Mouse (Mus musculus) cerebellum, adult 11-12 months (tissue): ENCODE measurements around the gene Lypd8.

Source experiments
- DNase-seq: peaks from one replicate; pipeline ENCODE4 v3.0.0; 2022

Lypd8 gene

GRCm38 (mm10) chr11:58400655-58401054 is 21.8 kb downstream of the Lypd8 start:
- no peak for DNase-seq

GRCm38 (mm10) chr11:58408066-58408465 is 29.2 kb downstream of the Lypd8 start:
- DNase-seq: no peak

- no peak for DNase-seq
Measured at GRCm38 (mm10) chr11:58418336-58418735, 39.5 kb downstream of the Lypd8 start.

GRCm38 (mm10) chr11:58420815-58421214 is 42.0 kb downstream of the Lypd8 start, which contains the start of gene 1810065E05Rik:
Gene 1810065E05Rik, plus strand, starts transcription at chr11:58421111.
- DNase-seq: no peak

- no peak for DNase-seq
Measured at GRCm38 (mm10) chr11:58432259-58432658, 53.4 kb downstream of the Lypd8 start, which contains the start of gene Gm12253. Gene Gm12253, plus strand, starts transcription at chr11:58432559.

- no peak for DNase-seq
Measured at GRCm38 (mm10) chr11:58437866-58438265, 59.0 kb downstream of the Lypd8 start.
